Mouse (Mus musculus): ENCODE measurements around the gene Slc4a11. TPM values are rescaled to one million over a fixed set of nuclear protein-coding genes. Genes with fewer than 3 reads are reported as not detected.

Gene Slc4a11
- polyA plus RNA-seq, 1 experiment from 2014 or later, result 0.45 TPM

Other genes starting within 250 kb of the Slc4a11 start
- gene Ptpra, start 247.2 kb downstream of the Slc4a11 start, polyA plus RNA-seq (2015; fragmentation: Nextera tagmentation; extraction: Ambion mirVana), result 137 and 144 TPM in 2 replicates
- 99.4 and 109 TPM in 2 replicates for gene Mrps26, start 133.8 kb downstream of the Slc4a11 start, polyA plus RNA-seq (2015; fragmentation: Nextera tagmentation; extraction: Ambion mirVana)
- 0.93 and 15.3 TPM in 2 replicates for gene Oxt, start 121.3 kb downstream of the Slc4a11 start, polyA plus RNA-seq (2015; fragmentation: Nextera tagmentation; extraction: Ambion mirVana)
- 76.0 and 77.8 TPM in 2 replicates for gene Avp, start 115.0 kb downstream of the Slc4a11 start, polyA plus RNA-seq (2015; fragmentation: Nextera tagmentation; extraction: Ambion mirVana)
- gene Fastkd5, start 67.5 kb downstream of the Slc4a11 start, polyA plus RNA-seq (2015; fragmentation: Nextera tagmentation; extraction: Ambion mirVana), result 10.2 and 11.4 TPM in 2 replicates
- gene Ubox5, start 67.5 kb downstream of the Slc4a11 start, polyA plus RNA-seq (2015; fragmentation: Nextera tagmentation; extraction: Ambion mirVana), result 8.4 and 8.9 TPM in 2 replicates
- gene Lzts3, start 54.7 kb downstream of the Slc4a11 start, polyA plus RNA-seq (2015; fragmentation: Nextera tagmentation; extraction: Ambion mirVana), result 17.7 and 20.7 TPM in 2 replicates
- 71.0 and 77.1 TPM in 2 replicates for gene Ddrgk1, start 32.9 kb downstream of the Slc4a11 start, polyA plus RNA-seq (2015; fragmentation: Nextera tagmentation; extraction: Ambion mirVana)
- gene Itpa, start 29.9 kb downstream of the Slc4a11 start, polyA plus RNA-seq (2015; fragmentation: Nextera tagmentation; extraction: Ambion mirVana), result 136 and 137 TPM in 2 replicates
- 98.1 and 108 TPM in 2 replicates for gene 4930402H24Rik, start 208.9 kb upstream of the Slc4a11 start, polyA plus RNA-seq (2015; fragmentation: Nextera tagmentation; extraction: Ambion mirVana)
- 15.0 TPM in 2 replicates for gene Atrn, start 209.0 kb upstream of the Slc4a11 start, polyA plus RNA-seq (2015; fragmentation: Nextera tagmentation; extraction: Ambion mirVana)